Mouse (Mus musculus) heart, postnatal 10 days (tissue): ENCODE data around the gene Ccdc149. TPM values are rescaled to one million over a fixed set of nuclear protein-coding genes. Genes with fewer than 3 reads are reported as not detected.

Source experiments
- DNase-seq, 2 experiments: peaks; one replicate each; pipeline ENCODE4 v3.0.0; 2021
- intact Hi-C: fragments of 180-260 bp; cut with DNase I; formaldehyde crosslinking; loops from one replicate; pipeline ENCODE4 v1.15.1; 2025
- total RNA-seq, 2 experiments: library from RNA; stranded (reverse); gene quantifications; 2 replicates each; pipeline ENCODE4 v1.2.3; 2021

The Ccdc149 gene
- 1 to 10 TPM; 6.1 to 7.3 TPM for total RNA-seq

DNA sequence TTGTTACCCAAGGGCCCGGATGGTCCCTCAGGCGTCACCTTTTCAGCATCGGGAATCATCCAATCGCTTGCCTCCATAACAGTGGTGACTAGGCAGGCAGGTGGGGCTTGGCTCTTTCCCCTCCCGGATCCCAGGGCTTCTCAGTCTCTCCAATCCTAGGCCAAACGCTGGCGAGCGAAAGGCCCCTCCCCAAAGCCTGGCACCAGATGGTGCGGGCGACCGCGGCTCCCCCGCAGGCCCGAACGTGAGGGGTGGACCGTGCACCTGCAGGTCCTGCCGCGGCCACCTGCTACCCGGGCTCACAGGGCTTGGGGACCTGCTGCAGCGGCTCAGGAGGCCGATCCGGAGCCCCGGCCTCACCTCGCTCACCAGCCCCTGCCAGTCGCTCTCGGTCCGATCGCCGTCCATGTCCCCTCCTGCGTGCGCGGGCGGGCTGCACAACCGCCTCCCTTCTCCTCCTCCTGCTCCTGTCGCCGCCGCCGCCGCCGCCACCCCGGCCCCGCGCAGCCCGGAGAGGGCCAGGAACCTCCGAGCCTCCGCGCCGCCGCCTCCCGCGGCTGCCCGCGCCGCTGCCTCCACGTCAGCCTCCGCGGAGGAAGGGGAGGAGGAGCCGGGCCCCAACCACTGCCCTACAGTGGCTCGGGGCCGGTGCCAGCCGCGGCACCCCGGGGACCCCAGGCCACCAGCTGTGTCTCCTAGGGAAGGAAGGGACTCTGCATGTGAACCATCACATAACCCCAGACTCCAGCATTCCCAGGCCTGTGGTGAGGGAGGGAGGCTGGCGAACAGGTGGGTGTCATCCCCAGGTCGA is at the start of gene Ccdc149:
TSS of gene Ccdc149 (minus strand) at position 531 of the 811 bp plus-strand sequence.
- intact Hi-C loops: no loop called here
- DNase-seq: peak; percentile 68 to 76

GRCm38 (mm10) chr5:52519921-52520320 is 48.6 kb upstream of the Ccdc149 start:
- DNase-seq: no peak
- intact Hi-C loops: loop anchor here (5.0 kb wide), 1 partner anchor 398 kb away; no protein-coding TSS in a partner anchor

DNA sequence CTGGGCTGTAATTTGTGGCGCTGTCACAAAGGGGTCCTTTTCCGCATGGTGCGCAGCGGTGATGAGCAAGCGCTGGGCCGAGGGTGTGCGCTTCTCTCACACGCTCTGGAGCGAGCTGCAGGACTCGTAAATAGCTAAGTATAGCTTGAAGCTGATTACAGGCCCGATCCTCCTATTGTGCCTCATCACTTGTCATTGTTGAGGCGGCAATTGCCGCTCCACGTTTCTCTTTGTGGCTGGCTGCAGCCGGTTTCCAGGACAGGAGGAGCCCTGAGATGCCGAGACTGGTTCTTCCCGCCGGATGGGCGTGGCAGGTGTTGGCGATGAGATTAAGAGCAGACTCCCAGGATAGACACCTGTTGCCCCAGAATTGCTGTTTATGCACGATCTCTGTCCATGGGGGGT is 44.8 kb upstream of the Ccdc149 start:
- intact Hi-C loops: loop anchor here (5.0 kb wide), 1 partner anchor 394 kb away; no protein-coding TSS in a partner anchor
- DNase-seq: peak in 1 of 2 experiments; percentile 17

DNA sequence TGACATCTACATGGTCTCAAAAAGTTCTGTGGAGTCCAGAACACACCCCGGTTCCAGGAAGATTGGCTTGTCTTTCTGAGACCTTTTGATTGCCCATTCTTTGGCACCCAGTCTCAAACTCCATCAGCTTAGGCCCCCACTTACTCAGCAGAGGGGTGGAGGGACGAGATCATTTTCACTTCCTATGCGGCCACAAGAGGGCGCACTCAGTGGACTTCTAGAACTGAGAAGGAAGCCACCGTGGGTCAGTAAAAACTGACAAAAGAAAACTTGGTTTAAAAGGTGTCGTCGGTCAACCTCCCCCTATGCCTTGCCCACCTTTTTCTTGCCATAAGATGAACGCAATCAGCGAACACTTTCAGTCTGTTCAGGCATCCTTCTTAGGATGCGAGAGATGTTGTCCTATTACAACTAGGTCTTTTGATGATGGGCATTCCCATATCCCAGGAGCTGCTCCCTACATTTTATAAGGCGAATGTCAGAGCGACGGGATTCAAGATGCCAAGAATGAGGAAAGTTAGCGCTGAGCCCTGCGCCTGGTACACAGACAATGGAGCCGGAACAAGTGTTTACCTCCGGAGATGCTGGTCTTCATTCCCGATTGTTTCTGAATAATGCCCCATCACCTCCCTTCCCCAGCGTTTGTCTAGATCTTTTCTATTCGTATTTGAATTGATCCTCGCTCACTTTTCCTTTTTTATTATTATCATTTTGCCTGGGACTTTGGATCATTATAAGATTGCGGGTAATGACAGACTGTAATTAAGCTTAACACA is 44.1 kb upstream of the Ccdc149 start:
- intact Hi-C loops: loop anchor here (2.0 to 5.0 kb wide), 2 partner anchors 305 to 393 kb away; no protein-coding TSS in a partner anchor
- DNase-seq: peak; percentile 63 to 82

- DNase-seq: peak in 1 of 2 experiments; percentile 14
- intact Hi-C loops: no loop called here
These were observed 39.8 kb upstream of the Ccdc149 start for GRCm38 (mm10) chr5:52511089-52511488.

- intact Hi-C loops: no loop called here
- peak; percentile 29 to 66 for DNase-seq
These were observed 38.1 kb upstream of the Ccdc149 start for GRCm38 (mm10) chr5:52509416-52509815.

- intact Hi-C loops: no loop called here
- DNase-seq: no peak
These were observed 33.3 kb upstream of the Ccdc149 start for GRCm38 (mm10) chr5:52504666-52505065.

- intact Hi-C loops: no loop called here
- DNase-seq: no peak
These were observed 32.8 kb upstream of the Ccdc149 start for GRCm38 (mm10) chr5:52504148-52504547.

DNA sequence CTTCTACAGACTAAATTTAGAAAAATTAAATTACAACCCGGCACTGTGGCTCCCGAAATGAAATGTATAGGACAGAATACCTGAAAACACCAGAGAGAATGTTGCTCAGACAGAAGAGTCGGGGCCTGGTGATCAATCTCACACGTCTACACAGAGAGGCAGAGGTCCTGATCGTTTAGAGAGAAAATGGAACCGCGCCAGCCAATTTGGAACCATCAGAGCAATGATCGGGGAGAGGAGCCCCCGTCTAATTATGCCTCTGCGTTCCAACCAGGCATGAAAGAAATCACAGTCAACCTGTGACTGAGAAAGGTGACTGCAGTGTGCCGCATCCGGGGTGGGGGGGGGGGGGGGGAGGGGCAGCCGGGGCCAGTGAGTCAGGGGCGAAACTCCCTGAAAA is 24.4 kb upstream of the Ccdc149 start:
- no peak for DNase-seq
- intact Hi-C loops: no loop called here

DNA sequence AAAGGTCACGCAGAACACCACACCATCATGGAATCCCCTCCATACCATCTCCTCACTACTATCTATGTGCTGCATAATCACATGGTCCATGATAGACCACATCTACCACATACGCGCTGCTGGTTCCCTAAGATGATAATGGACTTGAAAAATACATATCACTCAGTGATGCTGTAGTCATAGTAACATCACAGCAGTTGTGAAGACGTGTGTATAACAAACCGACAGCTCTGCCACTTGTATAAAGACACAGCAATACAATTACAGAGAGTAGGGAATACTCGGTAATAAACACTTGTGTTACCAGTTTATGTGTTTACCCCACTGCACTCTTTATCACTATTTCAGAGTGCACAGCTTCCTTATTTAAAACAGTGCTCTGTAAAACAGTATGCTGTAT is 20.2 kb upstream of the Ccdc149 start:
- no peak for DNase-seq
- intact Hi-C loops: no loop called here

DNA sequence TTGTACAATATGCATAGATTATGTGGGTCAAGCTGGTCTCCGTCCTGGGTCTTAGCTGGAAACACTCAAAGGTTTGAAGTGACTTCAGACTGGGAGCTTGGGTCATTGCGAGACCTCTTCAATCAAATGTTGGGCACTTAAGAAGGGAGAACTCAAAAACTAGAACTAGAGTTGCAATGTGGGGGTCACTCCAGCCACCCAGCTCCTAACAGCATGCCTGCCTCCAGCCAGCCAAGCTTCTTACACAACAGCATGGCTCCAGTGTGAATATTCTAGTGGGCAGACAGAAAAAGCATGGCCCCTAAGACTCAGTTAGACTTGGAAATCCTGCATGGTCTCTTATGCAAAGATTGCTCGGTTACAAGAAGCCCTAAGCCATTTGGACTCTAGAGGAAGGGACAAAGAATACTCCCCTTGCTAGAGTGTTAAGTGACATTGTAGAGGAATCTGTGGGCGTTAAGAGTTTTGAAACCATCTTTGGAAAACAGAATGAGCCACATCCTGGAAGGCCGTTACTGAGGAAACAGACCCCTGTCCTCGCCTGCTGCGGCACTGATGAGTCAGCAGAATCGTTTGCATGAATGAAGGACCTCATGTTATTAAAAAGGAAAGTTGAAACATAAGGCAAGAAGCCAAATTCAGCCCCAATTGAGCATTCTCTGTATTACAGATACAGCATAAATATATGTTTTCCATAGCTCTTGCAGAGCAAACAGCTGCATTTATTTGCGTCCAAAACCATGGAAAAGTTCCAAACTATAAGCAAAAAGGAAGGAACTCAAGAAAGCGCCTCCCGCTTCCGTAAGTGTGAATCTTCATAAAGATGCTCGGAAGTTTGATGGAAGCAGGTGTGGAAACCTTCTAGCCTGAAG is 16.5 kb upstream of the Ccdc149 start:
- no peak for DNase-seq
- intact Hi-C loops: no loop called here

- peak in 1 of 2 experiments; percentile 24 for DNase-seq
- intact Hi-C loops: loop anchor here (5.0 kb wide), 1 partner anchor 285 kb away; the partner anchor contains the start of gene Dhx15
These were observed 5.5 kb upstream of the Ccdc149 start for GRCm38 (mm10) chr5:52476826-52477225.

GRCm38 (mm10) chr5:52476292-52476701 is 5.0 kb upstream of the Ccdc149 start:
- DNase-seq: peak; percentile 92 to 93
- intact Hi-C loops: loop anchor here (5.0 kb wide), 1 partner anchor 284 kb away; the partner anchor contains the start of gene Dhx15

- intact Hi-C loops: no loop called here
- DNase-seq: no peak
These were observed 2.7 kb upstream of the Ccdc149 start for GRCm38 (mm10) chr5:52473988-52474387.

- intact Hi-C loops: no loop called here
- no peak for DNase-seq
These were observed 770 bp downstream of the Ccdc149 start for GRCm38 (mm10) chr5:52470551-52470950.

DNA sequence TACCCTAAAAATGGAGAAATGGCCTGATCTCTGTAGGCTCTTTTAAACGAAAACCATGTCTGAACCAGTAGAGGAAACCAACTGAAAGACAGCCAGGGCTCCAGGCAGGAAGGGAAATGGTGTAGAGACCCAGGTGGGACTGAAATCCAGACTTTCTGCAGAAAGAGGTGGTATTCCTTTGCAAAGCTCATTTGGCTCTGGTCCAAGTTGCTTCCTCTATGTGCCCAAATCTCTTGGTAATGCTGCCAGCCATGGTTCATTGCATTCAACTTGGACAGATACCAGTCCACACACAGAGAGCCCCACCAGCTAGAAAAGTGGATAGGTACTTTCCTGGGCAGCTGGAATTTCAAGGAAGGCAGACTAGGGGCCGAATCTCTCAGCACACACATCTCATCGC is 3.5 kb downstream of the Ccdc149 start:
- intact Hi-C loops: no loop called here

GRCm38 (mm10) chr5:52462447-52462846 is 8.9 kb downstream of the Ccdc149 start:
- DNase-seq: no peak
- intact Hi-C loops: no loop called here

More for the DNA sequence above, 3.5 kb downstream of the Ccdc149 start:
- no peak for DNase-seq

DNA sequence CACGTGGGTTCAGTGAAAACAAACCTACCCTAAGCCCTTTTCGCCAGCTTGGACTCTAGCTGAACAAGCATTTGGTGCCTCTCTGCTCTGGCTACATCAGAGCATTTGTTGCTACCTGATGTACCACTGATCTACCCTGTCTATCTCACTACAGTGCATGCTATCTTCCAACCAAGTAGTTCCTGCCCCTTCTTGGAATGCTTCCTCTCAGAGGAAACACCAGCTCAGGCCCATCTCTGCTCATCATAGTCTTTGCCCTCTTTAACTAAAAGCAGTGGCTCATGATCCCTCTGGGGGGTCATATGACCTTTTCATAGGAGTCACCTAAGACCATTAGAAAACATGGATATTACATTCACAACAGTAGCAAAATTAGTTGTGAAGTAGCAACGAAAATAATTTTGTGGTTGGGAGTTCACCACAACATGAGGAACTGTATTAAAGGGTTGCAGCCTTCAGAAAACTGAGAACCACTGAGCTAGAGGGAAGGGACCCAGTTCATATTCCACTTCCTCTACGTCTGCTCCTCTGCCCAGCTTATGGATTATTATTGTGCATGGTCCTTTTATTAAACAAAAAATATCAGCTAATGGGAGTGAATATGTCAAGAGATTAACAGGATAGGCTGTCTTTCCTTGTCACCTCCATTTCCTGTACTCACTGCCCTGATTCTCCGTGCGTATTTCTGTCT is 9.7 kb downstream of the Ccdc149 start:
- intact Hi-C loops: no loop called here
- DNase-seq: no peak

GRCm38 (mm10) chr5:52459308-52459707 is 12.0 kb downstream of the Ccdc149 start:
- intact Hi-C loops: no loop called here
- DNase-seq: no peak

DNA sequence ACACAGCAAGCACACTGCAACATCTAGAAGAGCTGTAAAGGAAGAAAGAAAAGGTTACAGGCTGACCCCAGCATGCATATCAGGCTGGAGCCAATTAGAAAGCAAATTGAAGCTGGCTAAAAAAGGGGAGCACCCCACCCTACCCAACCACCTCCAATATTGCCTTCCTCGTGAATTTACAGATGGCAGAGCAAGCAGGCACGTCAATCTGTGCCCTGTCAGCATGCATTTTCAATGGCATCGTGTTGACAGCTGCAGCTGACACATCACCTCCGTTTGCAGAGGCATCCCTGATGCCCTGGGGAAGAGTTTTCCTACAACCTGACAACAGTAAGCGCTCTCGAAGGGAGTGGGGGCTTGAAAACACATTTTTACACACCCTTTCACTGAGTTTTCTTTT is 14.2 kb downstream of the Ccdc149 start:
- no peak for DNase-seq
- intact Hi-C loops: no loop called here
